Mouse (Mus musculus) embryonic fibroblast, embryonic 13.5 days (primary cell): ENCODE measurements around the gene Hmbs.

Experiments
- CTCF ChIP-seq: IDR thresholded peaks from 2 replicates; pipeline ENCODE4 v1.5.1; 2011; ENCODE audit warnings: mild to moderate bottlenecking, control low read depth, low read length, moderate library complexity, borderline replicate concordance; ENCODE audit not compliant: insufficient read depth
- POLR2A ChIP-seq: IDR thresholded peaks from 2 replicates; pipeline ENCODE4 v1.6.1; 2011; ENCODE audit warnings: low read depth, mild to moderate bottlenecking, control low read depth, low read length, moderate library complexity

- TF ChIP-seq CTCF (no peak), POLR2A (no peak)
These were observed 3.1 kb upstream of the Hmbs start for GRCm38 (mm10) chr9:44347166-44347565.
